Mouse (Mus musculus): ENCODE results near the gene Odf3l2. TPM values are rescaled to one million over a fixed set of nuclear protein-coding genes. Genes with fewer than 3 reads are reported as not detected.

Gene Odf3l2
- polyA plus RNA-seq, 1 experiment from 2014 or later: 0.20 TPM

DNA sequence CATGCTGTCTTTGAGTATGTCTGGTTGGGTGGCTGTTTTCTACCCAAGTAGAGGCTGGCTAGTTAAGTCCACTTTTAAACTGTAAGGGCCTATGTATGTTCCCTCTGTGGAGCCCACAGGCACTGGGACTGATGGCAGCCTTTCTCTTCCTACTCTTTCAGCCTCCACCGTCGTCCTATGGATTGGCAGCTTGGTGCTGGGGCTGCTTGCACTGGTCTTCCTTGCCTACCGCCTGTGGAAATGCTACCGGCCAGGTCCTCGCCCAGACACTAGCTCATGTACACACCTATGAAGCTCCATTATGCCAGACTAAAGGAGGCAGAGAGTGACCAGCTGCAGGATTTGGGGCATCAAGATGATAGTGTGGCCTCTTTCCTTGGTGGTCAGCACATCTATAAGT is 22.5 kb upstream of the Odf3l2 start:
- Histone ChIP-seq H3K4me2 (replicated peaks; ENCODE audit: low read depth, low read length) (no peak overlapping the region), H3K9me3 (ENCODE audit: control insufficient read depth, low read depth, low read length) (no peaks in the 10 kb centered on the region), H3K36me3 (ENCODE audit: control insufficient read depth, insufficient read depth, low read length) (no peaks in the 10 kb centered on the region), H3K4me1 (ENCODE audit: control insufficient read depth, insufficient read depth, low read length) (peaks cover 7% of the 10 kb centered on the region), H3K27ac (ENCODE audit: low read length) (no peak overlapping the region), H3K9ac (replicated peaks; ENCODE audit: low read depth, low read length) (no peak overlapping the region), H3K4me3 (ENCODE audit: low read depth, low read length) (no peak overlapping the region), H3K27me3 (ENCODE audit: control insufficient read depth, insufficient read depth, low read length) (no peaks in the 10 kb centered on the region)
- WGBS: 85% methylated on average over 5 of the region's 5 CpGs
- ATAC-seq (ENCODE audit: insufficient number of reproducible peaks, insufficient read depth, low FRiP score, low read depth): no peak

- no peak overlapping the region for H3K27ac ChIP-seq (ENCODE audit: low read length)
- 65% methylated on average over 9 of the region's 9 CpGs for WGBS
- no peak overlapping the region for H3K4me3 ChIP-seq (ENCODE audit: low read depth, low read length)
- H3K4me1 ChIP-seq (ENCODE audit: control insufficient read depth, insufficient read depth, low read length): peaks cover 7% of the 10 kb centered on the region
- no peak overlapping the region for H3K9ac ChIP-seq (replicated peaks; ENCODE audit: low read depth, low read length)
- no peak for ATAC-seq (ENCODE audit: insufficient number of reproducible peaks, insufficient read depth, low FRiP score, low read depth)
- H3K27me3 ChIP-seq (ENCODE audit: control insufficient read depth, insufficient read depth, low read length): no peaks in the 10 kb centered on the region
- no peaks in the 10 kb centered on the region for H3K9me3 ChIP-seq (ENCODE audit: control insufficient read depth, low read depth, low read length)
- H3K4me2 ChIP-seq (replicated peaks; ENCODE audit: low read depth, low read length): no peak overlapping the region
- H3K36me3 ChIP-seq (ENCODE audit: control insufficient read depth, insufficient read depth, low read length): no peaks in the 10 kb centered on the region
Measured at GRCm38 (mm10) chr10:79666493-79666892, 21.0 kb upstream of the Odf3l2 start.

DNA sequence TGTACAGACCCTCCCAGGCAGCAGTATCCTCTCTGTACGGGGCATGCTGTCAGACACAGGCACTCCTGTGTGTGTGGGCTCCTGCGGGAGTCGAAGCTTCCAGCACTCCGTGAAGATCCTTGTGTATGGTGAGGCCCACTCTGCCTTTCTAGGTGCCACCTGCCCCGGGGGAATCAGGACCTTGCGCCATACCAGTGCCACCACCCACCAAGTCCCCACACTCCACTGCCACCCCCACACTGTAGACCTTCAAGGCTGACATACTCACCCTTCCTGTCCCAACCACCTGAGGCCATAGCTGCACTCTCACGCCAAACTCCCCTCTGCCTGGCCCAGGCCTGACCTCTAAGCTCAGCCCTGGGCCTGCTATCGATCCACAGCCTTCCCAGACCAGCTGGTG is 19.5 kb upstream of the Odf3l2 start:
- H3K4me3 ChIP-seq (ENCODE audit: low read depth, low read length): peak overlapping the region; percentile 1; the same call in 1 of the 2 replicates
- no peak overlapping the region for H3K9ac ChIP-seq (replicated peaks; ENCODE audit: low read depth, low read length)
- no peak for ATAC-seq (ENCODE audit: insufficient number of reproducible peaks, insufficient read depth, low FRiP score, low read depth)
- H3K4me1 ChIP-seq (ENCODE audit: control insufficient read depth, insufficient read depth, low read length): peaks cover under 1% of the 10 kb centered on the region; the same call in 1 of the 2 replicates
- H3K27me3 ChIP-seq (ENCODE audit: control insufficient read depth, insufficient read depth, low read length): no peaks in the 10 kb centered on the region
- no peak overlapping the region for H3K4me2 ChIP-seq (replicated peaks; ENCODE audit: low read depth, low read length)
- 80% methylated on average over 8 of the region's 8 CpGs for WGBS
- no peaks in the 10 kb centered on the region for H3K36me3 ChIP-seq (ENCODE audit: control insufficient read depth, insufficient read depth, low read length)
- H3K27ac ChIP-seq (ENCODE audit: low read length): no peak overlapping the region
- H3K9me3 ChIP-seq (ENCODE audit: control insufficient read depth, low read depth, low read length): no peaks in the 10 kb centered on the region

- Histone ChIP-seq H3K27ac (ENCODE audit: low read length) (no peak within 1 kb of the TSS), H3K9ac (replicated peaks; ENCODE audit: low read depth, low read length) (no peak within 1 kb of the TSS), H3K4me3 (ENCODE audit: low read depth, low read length) (peak within 1 kb of the TSS; percentile 1; the same call in 1 of the 2 replicates), H3K36me3 (ENCODE audit: control insufficient read depth, insufficient read depth, low read length) (no peaks in the 10 kb centered on the region), H3K4me2 (replicated peaks; ENCODE audit: low read depth, low read length) (no peak within 1 kb of the TSS), H3K4me1 (ENCODE audit: control insufficient read depth, insufficient read depth, low read length) (no peaks in the 10 kb centered on the region), H3K27me3 (ENCODE audit: control insufficient read depth, insufficient read depth, low read length) (no peaks in the 10 kb centered on the region), H3K9me3 (ENCODE audit: control insufficient read depth, low read depth, low read length) (no peaks in the 10 kb centered on the region)
- 12% methylated on average over 13 of the region's 13 CpGs for WGBS
- ATAC-seq (ENCODE audit: insufficient number of reproducible peaks, insufficient read depth, low FRiP score, low read depth): peak; percentile 28; the same call in 1 of the 2 replicates
Measured at GRCm38 (mm10) chr10:79664131-79664665, 18.7 kb upstream of the Odf3l2 start, which contains the start of gene Madcam1. Gene Madcam1, plus strand, starts transcription at chr10:79664559.

DNA sequence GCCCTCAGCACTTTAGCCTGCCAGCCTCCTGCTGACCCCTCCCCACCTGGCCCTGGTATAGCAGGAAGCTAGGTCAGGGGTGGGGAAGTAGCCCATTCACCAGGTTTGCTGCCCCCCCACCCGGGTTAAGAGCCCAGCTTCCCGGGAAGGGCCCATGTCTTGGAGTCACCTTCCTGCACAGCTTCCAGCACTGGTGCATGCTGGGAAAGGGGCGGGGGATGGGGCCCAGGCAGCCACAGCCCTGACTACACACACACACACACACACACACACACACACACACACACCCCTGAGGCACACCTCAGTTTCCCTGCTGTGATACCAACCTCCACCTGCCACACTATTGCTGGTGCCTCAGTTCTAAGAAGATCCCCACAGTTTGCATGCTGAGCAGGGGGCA is 16.3 kb upstream of the Odf3l2 start:
- no peaks in the 10 kb centered on the region for H3K27me3 ChIP-seq (ENCODE audit: control insufficient read depth, insufficient read depth, low read length)

DNA sequence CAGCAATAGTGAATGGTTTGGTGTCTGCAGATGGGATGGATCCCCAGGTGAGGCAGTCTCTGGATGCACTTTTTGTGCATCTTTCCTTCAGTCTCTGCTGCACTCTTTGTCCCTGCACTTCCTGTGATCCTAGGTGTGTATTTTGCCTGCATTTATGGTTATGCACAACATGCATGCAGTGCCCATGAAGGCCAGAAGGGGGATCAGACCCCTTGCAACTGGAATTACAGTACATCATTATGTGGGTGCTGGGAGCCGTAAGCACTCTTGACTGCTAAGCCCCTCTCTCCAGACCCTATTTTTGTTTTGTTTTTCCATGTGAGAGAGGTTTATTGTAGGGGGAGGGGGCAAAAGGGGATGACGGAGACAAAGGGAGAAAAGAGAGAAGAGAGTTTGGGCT is 14.8 kb upstream of the Odf3l2 start:
- H3K9me3 ChIP-seq (ENCODE audit: control insufficient read depth, low read depth, low read length): no peaks in the 10 kb centered on the region

More for the DNA sequence above, 16.3 kb upstream of the Odf3l2 start:
- no peak for ATAC-seq (ENCODE audit: insufficient number of reproducible peaks, insufficient read depth, low FRiP score, low read depth)
- Histone ChIP-seq H3K9me3 (ENCODE audit: control insufficient read depth, low read depth, low read length) (no peaks in the 10 kb centered on the region), H3K27ac (ENCODE audit: low read length) (no peak overlapping the region), H3K36me3 (ENCODE audit: control insufficient read depth, insufficient read depth, low read length) (no peaks in the 10 kb centered on the region), H3K4me1 (ENCODE audit: control insufficient read depth, insufficient read depth, low read length) (no peaks in the 10 kb centered on the region), H3K9ac (replicated peaks; ENCODE audit: low read depth, low read length) (no peak overlapping the region), H3K4me3 (ENCODE audit: low read depth, low read length) (no peak overlapping the region), H3K4me2 (replicated peaks; ENCODE audit: low read depth, low read length) (no peak overlapping the region)
- 54% methylated on average over 3 of the region's 3 CpGs for WGBS

GRCm38 (mm10) chr10:79658829-79659228 is 13.3 kb upstream of the Odf3l2 start:
- ATAC-seq (ENCODE audit: insufficient number of reproducible peaks, insufficient read depth, low FRiP score, low read depth): no peak
- no peak overlapping the region for H3K4me3 ChIP-seq (ENCODE audit: low read depth, low read length)
- no peak overlapping the region for H3K4me2 ChIP-seq (replicated peaks; ENCODE audit: low read depth, low read length)
- no peaks in the 10 kb centered on the region for H3K4me1 ChIP-seq (ENCODE audit: control insufficient read depth, insufficient read depth, low read length)
- no peak overlapping the region for H3K9ac ChIP-seq (replicated peaks; ENCODE audit: low read depth, low read length)
- no peaks in the 10 kb centered on the region for H3K27me3 ChIP-seq (ENCODE audit: control insufficient read depth, insufficient read depth, low read length)
- WGBS: 12% methylated on average over 4 of the region's 4 CpGs
- H3K27ac ChIP-seq (ENCODE audit: low read length): no peak overlapping the region
- no peaks in the 10 kb centered on the region for H3K9me3 ChIP-seq (ENCODE audit: control insufficient read depth, low read depth, low read length)
- no peaks in the 10 kb centered on the region for H3K36me3 ChIP-seq (ENCODE audit: control insufficient read depth, insufficient read depth, low read length)

More for the DNA sequence above, 14.8 kb upstream of the Odf3l2 start:
- H3K27me3 ChIP-seq (ENCODE audit: control insufficient read depth, insufficient read depth, low read length): no peaks in the 10 kb centered on the region
- H3K36me3 ChIP-seq (ENCODE audit: control insufficient read depth, insufficient read depth, low read length): no peaks in the 10 kb centered on the region
- H3K9ac ChIP-seq (replicated peaks; ENCODE audit: low read depth, low read length): no peak overlapping the region
- no peak for ATAC-seq (ENCODE audit: insufficient number of reproducible peaks, insufficient read depth, low FRiP score, low read depth)
- no peak overlapping the region for H3K4me3 ChIP-seq (ENCODE audit: low read depth, low read length)
- WGBS: 78% methylated on average over 2 of the region's 2 CpGs
- H3K4me2 ChIP-seq (replicated peaks; ENCODE audit: low read depth, low read length): no peak overlapping the region
- H3K4me1 ChIP-seq (ENCODE audit: control insufficient read depth, insufficient read depth, low read length): no peaks in the 10 kb centered on the region
- no peak overlapping the region for H3K27ac ChIP-seq (ENCODE audit: low read length)

- no peaks in the 10 kb centered on the region for H3K4me1 ChIP-seq (ENCODE audit: control insufficient read depth, insufficient read depth, low read length)
- no peak overlapping the region for H3K9ac ChIP-seq (replicated peaks; ENCODE audit: low read depth, low read length)
- H3K27me3 ChIP-seq (ENCODE audit: control insufficient read depth, insufficient read depth, low read length): no peaks in the 10 kb centered on the region
- no peaks in the 10 kb centered on the region for H3K9me3 ChIP-seq (ENCODE audit: control insufficient read depth, low read depth, low read length)
- no peaks in the 10 kb centered on the region for H3K36me3 ChIP-seq (ENCODE audit: control insufficient read depth, insufficient read depth, low read length)
- H3K27ac ChIP-seq (ENCODE audit: low read length): no peak overlapping the region
- no peak overlapping the region for H3K4me2 ChIP-seq (replicated peaks; ENCODE audit: low read depth, low read length)
- no peak overlapping the region for H3K4me3 ChIP-seq (ENCODE audit: low read depth, low read length)
- WGBS: 45% methylated on average over 1 of the region's 1 CpGs
- ATAC-seq (ENCODE audit: insufficient number of reproducible peaks, insufficient read depth, low FRiP score, low read depth): no peak
Measured at GRCm38 (mm10) chr10:79654946-79655395, 9.4 kb upstream of the Odf3l2 start.

DNA sequence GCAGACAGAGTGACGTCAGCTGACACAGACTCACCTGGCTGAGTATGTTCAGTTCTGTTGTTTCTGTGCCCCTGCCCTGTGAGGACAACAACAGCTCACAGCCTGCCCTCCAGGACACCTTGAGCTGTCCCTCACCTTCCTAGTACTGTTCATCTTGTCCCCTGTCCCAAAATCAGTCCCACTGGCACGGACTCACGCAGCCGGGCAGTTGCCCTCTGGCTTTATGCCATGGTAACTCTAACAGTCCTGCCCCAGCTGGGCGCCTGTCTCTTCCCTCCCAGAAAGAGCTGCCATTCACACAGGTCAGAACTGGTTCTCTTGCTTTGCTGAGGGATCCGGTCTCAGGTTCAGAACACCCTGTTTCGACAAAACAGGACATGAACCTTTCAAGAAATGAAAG is 7.3 kb upstream of the Odf3l2 start:
- H3K4me1 ChIP-seq (ENCODE audit: control insufficient read depth, insufficient read depth, low read length): no peaks in the 10 kb centered on the region
- no peaks in the 10 kb centered on the region for H3K36me3 ChIP-seq (ENCODE audit: control insufficient read depth, insufficient read depth, low read length)
- H3K4me2 ChIP-seq (replicated peaks; ENCODE audit: low read depth, low read length): no peak overlapping the region
- H3K9me3 ChIP-seq (ENCODE audit: control insufficient read depth, low read depth, low read length): no peaks in the 10 kb centered on the region
- no peak overlapping the region for H3K4me3 ChIP-seq (ENCODE audit: low read depth, low read length)
- no peak for ATAC-seq (ENCODE audit: insufficient number of reproducible peaks, insufficient read depth, low FRiP score, low read depth)
- H3K27ac ChIP-seq (ENCODE audit: low read length): no peak overlapping the region
- 81% methylated on average over 7 of the region's 7 CpGs for WGBS
- H3K9ac ChIP-seq (replicated peaks; ENCODE audit: low read depth, low read length): no peak overlapping the region
- H3K27me3 ChIP-seq (ENCODE audit: control insufficient read depth, insufficient read depth, low read length): no peaks in the 10 kb centered on the region
